Mouse (Mus musculus): ENCODE measurements around the gene Pde4c.

The Pde4c gene

GRCm38 (mm10) chr8:70720739-70721138 is 2.8 kb upstream of the Pde4c start:
- DNase-seq (ENCODE audit: low spot score in 2 of 2) = peak in 1 of 2 experiments; percentile 87

GRCm38 (mm10) chr8:70721601-70722000 is 1.9 kb upstream of the Pde4c start:
- DNase-seq (ENCODE audit: low spot score in 2 of 2) = no peak

- DNase-seq (ENCODE audit: low spot score in 2 of 2) = no peak
Measured at GRCm38 (mm10) chr8:70724216-70724615, 696 bp downstream of the Pde4c start.

- no peak for DNase-seq (ENCODE audit: low spot score in 2 of 2)
Measured at GRCm38 (mm10) chr8:70725792-70726447, 2.4 kb downstream of the Pde4c start.

GRCm38 (mm10) chr8:70726721-70727120 is 3.2 kb downstream of the Pde4c start:
- no peak for DNase-seq (ENCODE audit: low spot score in 2 of 2)

- DNase-seq (ENCODE audit: low spot score in 2 of 2) = no peak
Measured at GRCm38 (mm10) chr8:70729808-70730475, 6.4 kb downstream of the Pde4c start.

- DNase-seq (ENCODE audit: low spot score in 2 of 2) = no peak
Measured at GRCm38 (mm10) chr8:70730956-70731355, 7.4 kb downstream of the Pde4c start.

- no peak for DNase-seq (ENCODE audit: low spot score in 2 of 2)
Measured at GRCm38 (mm10) chr8:70737705-70738104, 14.2 kb downstream of the Pde4c start.

GRCm38 (mm10) chr8:70738211-70738610 is 14.7 kb downstream of the Pde4c start:
- no peak for DNase-seq (ENCODE audit: low spot score in 2 of 2)

GRCm38 (mm10) chr8:70741661-70742060 is 18.1 kb downstream of the Pde4c start:
- no peak for DNase-seq (ENCODE audit: low spot score in 2 of 2)

GRCm38 (mm10) chr8:70742176-70742575 is 18.7 kb downstream of the Pde4c start:
- no peak for DNase-seq (ENCODE audit: low spot score in 2 of 2)

GRCm38 (mm10) chr8:70742981-70743655 is 19.6 kb downstream of the Pde4c start:
- no peak for DNase-seq (ENCODE audit: low spot score in 2 of 2)

GRCm38 (mm10) chr8:70743656-70744590 is 20.4 kb downstream of the Pde4c start:
- DNase-seq (ENCODE audit: low spot score in 2 of 2) = peak in 1 of 2 experiments; percentile 60

- DNase-seq (ENCODE audit: low spot score in 2 of 2) = no peak
Measured at GRCm38 (mm10) chr8:70744806-70745205, 21.3 kb downstream of the Pde4c start.

- no peak for DNase-seq (ENCODE audit: low spot score in 2 of 2)
Measured at GRCm38 (mm10) chr8:70745691-70746220, 22.2 kb downstream of the Pde4c start.

GRCm38 (mm10) chr8:70746676-70747075 is 23.2 kb downstream of the Pde4c start:
- DNase-seq (ENCODE audit: low spot score in 2 of 2) = no peak

GRCm38 (mm10) chr8:70747211-70747890 is 23.8 kb downstream of the Pde4c start:
- DNase-seq (ENCODE audit: low spot score in 2 of 2) = no peak

GRCm38 (mm10) chr8:70748246-70749096 is 25.0 kb downstream of the Pde4c start:
- DNase-seq (ENCODE audit: low spot score in 2 of 2) = no peak

GRCm38 (mm10) chr8:70749097-70749674 is 25.7 kb downstream of the Pde4c start:
- peak in 1 of 2 experiments; percentile 2 for DNase-seq (ENCODE audit: low spot score in 2 of 2)

Data from left cerebral cortex, adult 9 months (tissue).